Mouse (Mus musculus): Measurements from ENCODE around the gene Surf6. TPM values are rescaled to one million over a fixed set of nuclear protein-coding genes. Genes with fewer than 3 reads are reported as not detected.
"Not testable (repeated sequence)": the region's sequence is repeated elsewhere in the genome, so short reads cannot be mapped to it uniquely, and the experiment has no call there.

Surf6 gene
- total RNA-seq, 2 experiments from 2014 or later, result 26.2 to 50.7 TPM

DNA sequence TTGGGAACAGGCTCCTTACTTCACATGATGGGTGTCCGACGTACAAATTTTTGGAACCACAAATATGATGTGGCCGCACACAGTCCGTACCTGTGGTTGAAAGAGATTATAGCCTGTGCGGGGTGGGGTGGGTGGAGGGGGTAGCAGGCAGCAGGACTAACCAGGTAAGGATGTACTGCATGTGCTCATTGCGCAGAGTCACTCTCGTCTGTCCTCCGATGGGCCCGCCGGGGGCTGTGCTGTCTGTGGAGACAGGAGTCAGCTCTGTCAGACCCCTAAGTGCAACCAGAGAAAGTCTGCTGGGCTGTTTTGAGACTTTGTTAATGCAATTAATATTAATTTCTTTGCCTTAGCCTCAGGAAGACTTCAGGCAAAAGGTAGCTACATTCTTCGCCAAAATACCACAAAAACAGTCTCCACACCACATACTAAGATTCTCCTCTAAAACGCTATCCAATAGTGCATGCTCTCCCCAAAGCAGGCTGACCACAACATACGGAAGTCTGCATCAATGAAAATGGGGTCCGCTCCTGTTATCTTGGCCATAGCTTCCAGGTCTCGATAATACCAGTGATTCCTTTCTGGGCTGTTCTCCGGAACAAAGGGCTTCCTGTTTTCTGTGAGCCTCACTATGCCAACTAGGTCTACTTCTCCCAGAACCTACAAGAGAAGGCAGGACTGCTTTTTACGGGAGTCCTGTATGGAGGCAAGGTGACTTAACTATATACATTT is 10.9 kb upstream of the Surf6 start:
- ATAC-seq (replicated peaks; ENCODE audit: poor library complexity), result no peak

GRCm38 (mm10) chr2:26912253-26912770 is 9.6 kb upstream of the Surf6 start:
- ATAC-seq (replicated peaks; ENCODE audit: poor library complexity), result no peak

DNA sequence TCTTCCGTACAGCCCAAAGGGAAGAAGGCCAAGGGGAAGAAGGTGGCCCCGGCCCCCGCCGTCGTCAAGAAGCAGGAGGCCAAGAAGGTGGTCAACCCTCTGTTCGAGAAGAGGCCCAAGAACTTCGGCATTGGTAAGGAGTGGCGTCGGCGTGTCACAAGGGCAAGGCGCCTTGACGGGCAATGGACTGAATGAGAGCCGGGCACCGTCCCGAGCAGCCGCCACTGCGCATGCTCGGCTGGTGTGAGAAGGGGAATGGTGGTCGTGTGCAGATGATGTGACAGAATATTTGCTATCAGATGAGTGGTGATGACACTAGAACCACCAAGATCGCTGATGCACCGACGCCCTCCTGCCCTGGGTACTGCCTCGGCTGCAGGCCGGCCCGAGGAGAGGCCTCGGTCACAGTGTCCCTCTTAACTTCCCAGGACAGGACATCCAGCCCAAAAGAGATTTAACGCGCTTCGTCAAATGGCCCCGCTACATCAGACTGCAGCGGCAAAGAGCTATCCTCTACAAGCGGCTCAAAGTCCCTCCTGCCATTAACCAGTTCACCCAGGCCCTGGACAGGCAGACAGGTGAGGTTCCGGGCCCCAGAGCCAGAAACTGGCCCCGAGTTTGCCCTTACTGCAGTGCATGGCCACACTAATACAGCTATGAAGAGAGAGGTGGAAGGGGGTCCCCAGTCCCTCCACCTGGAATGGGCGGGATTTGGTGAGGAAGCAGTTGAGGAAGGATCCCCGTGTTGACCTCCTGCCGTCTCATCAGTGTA is 8.5 kb upstream of the Surf6 start:
- 0 out of 2 replicates have a peak, but pooled peaks have one; percentile 12 for ATAC-seq (replicated peaks; ENCODE audit: poor library complexity)

DNA sequence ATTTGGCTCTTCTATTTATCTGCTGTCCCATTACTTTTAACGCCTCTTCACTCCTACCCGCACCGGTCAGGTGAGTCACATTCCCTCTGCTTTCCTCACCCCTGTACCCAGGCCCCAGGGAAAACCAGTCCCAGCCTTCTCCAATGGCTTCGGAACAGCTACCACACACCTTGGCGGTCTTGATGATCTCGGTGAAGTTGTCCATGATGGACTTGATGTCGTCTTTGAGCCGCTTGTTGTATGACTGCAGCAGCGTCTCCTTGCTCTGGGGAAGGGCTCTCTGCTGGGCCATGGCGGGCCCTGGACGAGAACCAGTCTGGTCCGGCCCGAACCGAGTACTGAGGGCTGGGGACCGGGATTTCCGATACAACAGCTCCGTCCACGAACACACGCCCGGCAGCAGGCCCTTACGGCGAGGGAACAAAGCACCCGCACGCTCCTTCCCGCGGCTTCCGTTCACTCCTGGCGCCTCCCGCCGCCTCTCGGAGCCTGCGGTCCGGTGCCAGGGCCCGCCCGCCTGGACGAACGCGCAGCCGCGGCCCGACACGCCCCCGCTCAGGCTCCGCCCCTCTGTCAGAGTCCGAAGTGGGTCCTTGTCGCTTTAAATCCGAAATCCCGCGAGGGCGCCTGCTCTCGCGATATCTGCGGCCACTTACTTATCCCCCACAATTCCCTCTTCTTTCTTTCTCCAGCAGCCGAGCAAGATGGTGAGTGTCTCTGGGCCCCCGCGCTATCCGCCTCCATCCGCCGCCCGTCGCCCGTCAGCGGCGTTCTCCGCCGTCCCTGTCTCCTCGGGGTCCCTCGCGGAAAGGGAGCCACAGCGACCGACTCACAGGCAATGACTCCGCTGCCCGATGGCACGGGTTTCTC is 7.7 kb upstream of the Surf6 start, which contains the start of the genes Med22 and Rpl7a:
Gene Med22, minus strand, starts transcription at position 554 of the 870 bp plus-strand sequence.
Gene Rpl7a, plus strand, starts transcription at position 641 of the 870 bp plus-strand sequence.
- ATAC-seq (replicated peaks; ENCODE audit: poor library complexity), result peak; percentile 79

DNA sequence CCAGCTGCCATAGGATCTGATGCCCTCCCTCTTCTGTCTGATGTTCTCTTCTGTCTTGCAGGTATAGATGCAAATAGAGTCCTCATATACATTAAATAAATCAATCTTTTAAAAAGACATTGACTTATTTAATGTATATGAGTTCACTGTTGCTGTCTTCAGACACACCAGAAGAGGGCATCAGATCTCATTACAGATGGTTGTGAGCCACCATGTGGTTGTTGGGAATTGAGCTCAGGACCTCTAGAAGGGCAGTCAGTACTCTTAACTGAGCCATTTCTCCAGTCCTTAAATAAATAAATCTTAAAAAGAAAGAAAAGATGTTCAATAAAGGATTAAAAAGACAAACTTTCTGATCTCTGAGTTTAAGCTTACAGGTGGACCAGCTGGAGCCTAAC is 6.7 kb upstream of the Surf6 start:
- ATAC-seq (replicated peaks; ENCODE audit: poor library complexity), result no peak

DNA sequence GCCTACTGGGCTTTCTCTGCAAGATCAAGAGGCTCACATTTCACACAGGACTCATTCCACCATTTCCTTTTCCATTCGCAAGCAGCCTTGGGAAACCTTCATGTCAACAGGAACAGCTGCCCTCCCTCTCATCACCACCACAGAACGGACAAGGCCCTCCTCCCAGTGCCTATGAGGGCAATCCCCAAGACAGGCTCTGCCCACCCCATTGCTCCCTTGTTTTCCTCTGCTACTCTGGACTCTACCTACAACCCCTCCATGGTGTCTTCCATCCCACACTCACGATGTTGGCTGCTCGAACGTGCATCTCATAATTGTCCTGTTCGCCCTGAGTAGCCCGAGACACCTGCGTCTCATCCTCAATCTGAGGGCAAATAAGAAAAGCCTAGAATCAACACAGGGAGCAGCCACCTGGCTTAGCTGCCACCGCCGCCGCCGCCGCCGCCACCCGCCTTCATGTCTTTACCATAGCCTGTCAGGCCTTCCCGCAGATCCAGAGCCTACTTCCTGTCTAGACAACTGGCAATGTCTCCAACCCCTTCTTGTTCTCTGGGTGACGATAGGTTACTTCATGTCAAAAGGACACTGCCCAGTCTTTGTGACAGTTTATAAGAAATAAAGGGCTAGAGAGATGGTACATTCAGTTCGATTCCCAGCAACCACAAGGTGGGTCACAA is 6.2 kb upstream of the Surf6 start:
- ATAC-seq (replicated peaks; ENCODE audit: poor library complexity), result no peak

DNA sequence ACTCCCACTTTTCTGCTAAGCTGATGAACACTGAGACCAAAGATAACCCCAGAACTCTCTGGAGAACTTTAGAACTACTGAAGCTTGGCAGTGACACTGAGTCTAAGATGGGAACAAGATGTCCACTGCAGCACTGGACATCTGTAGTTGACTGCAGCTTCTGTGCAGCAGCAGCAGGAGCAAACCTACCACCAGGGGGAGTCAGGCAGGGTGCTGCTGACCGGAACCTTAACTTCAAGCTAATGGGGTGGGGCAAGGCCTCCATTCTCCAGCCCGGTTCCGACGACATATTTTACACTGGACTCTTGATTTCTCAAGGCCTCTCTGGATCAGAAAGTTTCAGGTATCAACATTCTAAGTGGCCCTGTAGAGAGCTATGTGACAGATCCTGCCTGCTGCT is 4.4 kb upstream of the Surf6 start:
- ATAC-seq (replicated peaks; ENCODE audit: poor library complexity), result no peak

DNA sequence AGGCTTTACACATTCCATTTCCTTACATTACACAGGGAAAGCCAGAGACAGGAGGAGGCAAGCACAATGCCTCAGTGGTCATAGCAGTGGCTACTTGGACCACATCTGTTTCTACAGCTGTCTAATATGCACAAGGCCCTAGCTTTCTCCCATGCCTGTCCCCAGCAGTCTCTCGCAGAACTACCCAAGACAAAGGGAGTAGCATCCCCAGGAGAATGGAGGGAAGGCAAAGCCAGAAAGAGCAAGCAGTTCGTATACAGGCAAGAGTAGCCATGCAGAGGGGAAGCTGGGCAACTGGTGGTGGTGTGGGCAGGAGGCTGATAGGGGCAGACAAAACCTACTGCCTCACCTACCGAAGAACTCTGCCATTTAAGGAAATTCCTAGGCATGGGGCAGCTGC is 3.8 kb upstream of the Surf6 start:
- ATAC-seq (replicated peaks; ENCODE audit: poor library complexity), result no peak

- no peak for ATAC-seq (replicated peaks; ENCODE audit: poor library complexity)
These were observed 3.3 kb upstream of the Surf6 start for GRCm38 (mm10) chr2:26905936-26906335.

- ATAC-seq (replicated peaks; ENCODE audit: poor library complexity), result no peak
These were observed 632 bp upstream of the Surf6 start for GRCm38 (mm10) chr2:26903311-26903710.

- no peak for ATAC-seq (replicated peaks; ENCODE audit: poor library complexity)
These were observed 762 bp downstream of the Surf6 start for GRCm38 (mm10) chr2:26901834-26902400.

GRCm38 (mm10) chr2:26900731-26901130 is 1.9 kb downstream of the Surf6 start:
- no peak for ATAC-seq (replicated peaks; ENCODE audit: poor library complexity)

- no peak for ATAC-seq (replicated peaks; ENCODE audit: poor library complexity)
These were observed 6.8 kb downstream of the Surf6 start for GRCm38 (mm10) chr2:26895898-26896297.

- ATAC-seq (replicated peaks; ENCODE audit: poor library complexity), result not testable (repeated sequence)
These were observed 16.5 kb downstream of the Surf6 start for GRCm38 (mm10) chr2:26886170-26886569.

- not testable (repeated sequence) for ATAC-seq (replicated peaks; ENCODE audit: poor library complexity)
These were observed 17.1 kb downstream of the Surf6 start for GRCm38 (mm10) chr2:26885541-26885940.

GRCm38 (mm10) chr2:26878571-26878970 is 24.1 kb downstream of the Surf6 start:
- no peak for ATAC-seq (replicated peaks; ENCODE audit: poor library complexity)

DNA sequence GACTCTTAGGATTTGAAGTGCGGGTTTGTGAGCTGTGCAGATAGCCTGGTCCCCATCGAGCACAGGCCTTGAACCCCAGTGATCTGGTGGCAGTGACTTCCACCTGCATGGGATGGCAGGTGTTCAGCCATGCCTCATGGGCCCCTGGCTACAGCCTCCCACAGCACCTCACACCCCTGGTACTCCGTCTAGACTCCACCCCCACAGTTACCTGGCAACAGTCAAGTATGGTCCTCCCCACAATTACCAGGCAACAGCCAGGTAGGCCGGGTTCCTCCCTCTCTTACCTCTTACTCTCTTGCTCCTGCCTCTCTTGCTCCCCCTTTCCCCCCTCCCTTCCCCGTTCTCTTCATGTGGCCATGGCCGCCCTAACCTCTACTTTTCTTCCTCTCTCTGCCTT is 32.0 kb downstream of the Surf6 start:
- ATAC-seq (replicated peaks; ENCODE audit: poor library complexity), result no peak

DNA sequence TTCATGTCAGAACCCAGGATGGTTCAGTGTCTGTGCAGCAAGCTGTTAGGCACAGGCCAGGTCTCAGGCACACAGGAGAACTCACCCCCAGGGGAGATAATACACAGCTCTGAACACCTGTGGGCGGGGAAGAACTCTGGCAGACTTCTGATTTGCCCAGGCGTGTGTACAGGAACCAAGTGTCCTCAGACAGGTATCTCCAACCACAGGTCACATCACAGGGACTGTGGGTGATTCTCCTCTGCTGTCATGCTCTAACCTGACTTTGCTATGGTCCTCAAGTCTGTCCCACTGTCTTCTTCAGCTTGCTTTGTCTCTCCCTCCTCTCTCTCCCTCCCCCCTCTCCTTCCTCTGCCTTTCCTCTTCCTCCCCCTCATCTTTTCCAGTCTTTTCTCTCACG is 37.8 kb downstream of the Surf6 start, which contains the start of gene Abo:
Gene Abo, minus strand, starts transcription at position 101 of the 400 bp plus-strand sequence.
- no peak for ATAC-seq (replicated peaks; ENCODE audit: poor library complexity)

DNA sequence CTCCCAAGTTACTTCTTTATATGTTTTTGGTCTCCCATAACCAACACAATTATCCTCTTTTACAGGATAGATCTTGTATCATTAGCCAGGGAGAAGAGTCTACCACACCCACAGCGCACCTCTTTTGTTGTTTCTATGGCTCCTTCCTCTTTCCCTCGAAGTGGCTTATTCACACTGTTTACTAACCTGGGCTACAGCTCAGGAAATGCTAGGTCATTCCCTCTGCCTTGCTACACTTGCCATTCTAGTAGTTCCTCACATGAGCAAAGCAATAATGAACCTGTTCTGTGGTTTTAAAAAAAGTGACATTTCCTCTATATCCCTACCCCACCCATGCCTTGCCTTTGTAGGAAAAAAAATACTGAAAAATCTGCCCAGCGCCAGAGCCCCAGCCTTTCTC is 39.8 kb downstream of the Surf6 start:
- ATAC-seq (replicated peaks; ENCODE audit: poor library complexity), result peak; percentile 17; the same call in 1 of the 2 replicates

- peak; percentile 85 for ATAC-seq (replicated peaks; ENCODE audit: poor library complexity)
These were observed 55.0 kb downstream of the Surf6 start for GRCm38 (mm10) chr2:26847706-26848105.
